Mouse (Mus musculus) heart, embryonic 11.5 days (tissue): ENCODE results near the gene Mpped2. TPM values are rescaled to one million over a fixed set of nuclear protein-coding genes. Genes with fewer than 3 reads are reported as not detected.

ENCODE experiments used
- ATAC-seq: fragments of 200-750 bp; cut with Nextera tagmentation; replicated peaks from 2 replicates; pipeline ENCODE4 v1.8.0; 2017; ENCODE audit warnings: moderate library complexity; ENCODE audit not compliant: insufficient number of reproducible peaks, low FRiP score, low TSS enrichment
- H3K27ac ChIP-seq: fragments of 300-500 bp; sonication (generic); 2 replicates; pipeline ENCODE4 v1.5.1; 2014; ENCODE audit warnings: mild to moderate bottlenecking, low read depth, low read length
- H3K27me3 ChIP-seq: fragments of 300-500 bp; sonication (generic); 2 replicates; pipeline ENCODE4 v1.6.1; 2014; ENCODE audit warnings: mild to moderate bottlenecking, low read length, mixed read lengths; ENCODE audit not compliant: control insufficient read depth, insufficient read depth
- H3K36me3 ChIP-seq: fragments of 300-500 bp; sonication (generic); 2 replicates; pipeline ENCODE4 v1.6.1; 2014; ENCODE audit warnings: mild to moderate bottlenecking, low read length, moderate library complexity, mixed read lengths; ENCODE audit not compliant: control insufficient read depth, insufficient read depth
- H3K4me1 ChIP-seq: fragments of 300-500 bp; sonication (generic); 2 replicates; pipeline ENCODE4 v1.6.1; 2014; ENCODE audit warnings: low read length; ENCODE audit not compliant: control insufficient read depth, insufficient read depth
- H3K4me2 ChIP-seq: fragments of 300-500 bp; sonication (generic); 2 replicates; pipeline ENCODE4 v1.6.1; 2014; ENCODE audit warnings: mild to moderate bottlenecking, moderate library complexity
- H3K4me3 ChIP-seq: fragments of 300-500 bp; sonication (generic); 2 replicates; pipeline ENCODE4 v1.5.1; 2014; ENCODE audit warnings: low read depth, low read length
- H3K9ac ChIP-seq: fragments of 300-500 bp; sonication (generic); 2 replicates; pipeline ENCODE4 v1.6.1; 2014; ENCODE audit warnings: mild to moderate bottlenecking, low read depth, low read length, moderate library complexity
- H3K9me3 ChIP-seq: fragments of 300-500 bp; sonication (generic); replicated peaks from 2 replicates; pipeline ENCODE4 v1.6.1; 2016; ENCODE audit warnings: low read length; ENCODE audit not compliant: control insufficient read depth
- WGBS: fragments of 180-500 bp; shearing (Covaris S2); extraction: QIAGEN DNeasy Blood & Tissue Kit; methylation state at CpG from one replicate; pipeline ENCODE4 v1.1.7; 2014; ENCODE audit not compliant: insufficient replicate concordance; 5-methylcytosine and 5-hydroxymethylcytosine counted together
- polyA plus RNA-seq: library from polyadenylated mRNA; unstranded; fragments of >200 nt; fragmentation: Nextera tagmentation; extraction: Ambion mirVana; gene quantifications from 2 replicates; pipeline ENCODE4 v1.2.1, GENCODE M21; 2014

The Mpped2 gene
- polyA plus RNA-seq, 1 experiment from 2014 or later, result 126 TPM

DNA sequence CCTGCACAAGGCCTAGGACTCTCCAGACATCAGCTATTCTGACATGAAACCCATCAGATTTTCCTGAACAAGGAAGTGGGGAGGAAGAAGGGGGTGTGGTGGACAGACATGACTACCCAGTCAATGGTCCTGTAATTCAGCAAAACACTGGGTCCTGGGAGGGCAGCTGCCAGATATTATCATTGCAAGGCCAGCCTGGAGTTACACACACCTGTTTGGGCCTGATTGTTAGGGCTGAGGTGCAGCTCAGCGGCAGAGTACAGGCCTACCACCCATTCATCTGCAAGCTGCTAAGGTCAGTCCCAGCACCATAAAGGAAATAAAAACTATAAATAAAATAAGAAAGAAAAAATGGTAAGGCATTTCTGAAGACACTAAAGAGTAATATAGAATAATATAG, 52.3 kb downstream of the Mpped2 start:
- H3K36me3 ChIP-seq, result no peaks in the 10 kb centered on the region
- no peak overlapping the region for H3K4me3 ChIP-seq
- H3K4me1 ChIP-seq, result peaks cover 7% of the 10 kb centered on the region
- H3K4me2 ChIP-seq, result no peak overlapping the region
- 85% methylated on average over 1 of the region's 1 CpGs for WGBS
- H3K9ac ChIP-seq, result no peak overlapping the region
- ATAC-seq, result no peak
- H3K9me3 ChIP-seq, result no peaks in the 10 kb centered on the region
- H3K27ac ChIP-seq, result no peak overlapping the region
- H3K27me3 ChIP-seq, result no peaks in the 10 kb centered on the region

DNA sequence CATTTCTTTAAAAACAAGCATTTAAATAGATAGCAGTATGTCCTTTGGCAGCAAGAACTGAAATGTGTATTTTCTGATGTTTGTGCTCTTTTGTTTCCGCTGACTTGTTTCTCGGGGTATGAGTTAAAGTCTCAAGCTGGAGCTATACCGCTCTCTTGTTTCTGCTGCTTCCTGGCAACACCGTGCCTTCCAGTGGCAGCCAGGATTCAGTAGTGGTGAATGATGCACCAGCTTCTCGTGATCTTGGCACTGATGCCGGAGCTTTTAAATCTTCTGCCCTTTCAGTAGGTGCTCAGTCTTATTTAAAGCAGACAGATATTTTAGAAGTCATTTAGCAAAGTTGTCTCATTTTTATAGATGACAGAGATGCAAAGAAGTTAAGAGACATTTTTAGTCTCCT, 53.1 kb downstream of the Mpped2 start:
- H3K4me2 ChIP-seq, result no peak overlapping the region
- H3K27ac ChIP-seq, result no peak overlapping the region
- ATAC-seq, result no peak
- H3K9ac ChIP-seq, result no peak overlapping the region
- H3K27me3 ChIP-seq, result no peaks in the 10 kb centered on the region
- H3K4me1 ChIP-seq, result peaks cover 7% of the 10 kb centered on the region
- no peak overlapping the region for H3K4me3 ChIP-seq
- no peaks in the 10 kb centered on the region for H3K9me3 ChIP-seq
- H3K36me3 ChIP-seq, result no peaks in the 10 kb centered on the region
- 76% methylated on average over 6 of the region's 6 CpGs for WGBS

DNA sequence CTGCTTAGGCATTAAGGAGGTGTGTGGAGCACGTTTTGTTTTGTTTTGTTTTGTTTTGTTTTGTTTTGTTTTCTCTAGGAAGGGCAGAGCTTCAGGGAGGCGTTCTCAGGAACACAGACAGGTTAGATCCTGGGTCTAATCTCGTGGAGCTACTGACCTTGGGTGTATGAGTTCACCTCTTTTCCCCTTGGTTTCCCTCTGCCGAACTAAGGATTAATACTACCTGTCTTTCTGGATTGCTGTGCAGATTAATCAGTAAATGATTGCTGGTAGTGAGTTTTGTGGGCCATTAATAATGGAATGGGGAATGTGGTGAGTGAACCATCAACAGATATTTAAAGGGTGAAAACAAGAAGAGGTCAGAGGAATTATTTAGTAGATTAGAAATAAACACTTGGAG, 53.8 kb downstream of the Mpped2 start:
- no peak for ATAC-seq
- no peaks in the 10 kb centered on the region for H3K27me3 ChIP-seq
- H3K4me2 ChIP-seq, result no peak overlapping the region
- no peaks in the 10 kb centered on the region for H3K9me3 ChIP-seq
- no peaks in the 10 kb centered on the region for H3K36me3 ChIP-seq
- no peak overlapping the region for H3K27ac ChIP-seq
- H3K4me1 ChIP-seq, result peaks cover 7% of the 10 kb centered on the region
- no peak overlapping the region for H3K9ac ChIP-seq
- WGBS, result 56% methylated on average over 4 of the region's 4 CpGs
- no peak overlapping the region for H3K4me3 ChIP-seq

DNA sequence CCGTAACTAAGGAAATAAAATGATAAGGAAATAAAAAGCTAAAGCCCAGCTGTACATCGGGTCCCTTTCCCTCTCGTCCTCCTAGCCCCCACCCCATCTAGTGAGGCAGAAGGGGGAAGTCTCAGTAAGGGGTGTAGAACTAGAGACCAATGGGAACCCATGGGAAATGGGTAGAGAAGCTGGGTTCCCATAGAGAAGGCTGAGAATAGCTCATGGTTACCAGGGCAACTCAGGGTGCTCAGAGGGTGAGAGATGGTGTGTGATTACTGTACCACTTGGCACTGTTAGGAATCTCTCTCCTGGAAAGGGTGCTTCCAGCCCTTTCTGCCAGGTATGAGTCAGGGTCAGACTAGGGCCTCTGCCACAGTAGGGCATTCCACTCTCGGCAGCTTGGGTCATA, 54.3 kb downstream of the Mpped2 start:
- 87% methylated on average over 4 of the region's 4 CpGs for WGBS
- H3K4me1 ChIP-seq, result peaks cover 7% of the 10 kb centered on the region

DNA sequence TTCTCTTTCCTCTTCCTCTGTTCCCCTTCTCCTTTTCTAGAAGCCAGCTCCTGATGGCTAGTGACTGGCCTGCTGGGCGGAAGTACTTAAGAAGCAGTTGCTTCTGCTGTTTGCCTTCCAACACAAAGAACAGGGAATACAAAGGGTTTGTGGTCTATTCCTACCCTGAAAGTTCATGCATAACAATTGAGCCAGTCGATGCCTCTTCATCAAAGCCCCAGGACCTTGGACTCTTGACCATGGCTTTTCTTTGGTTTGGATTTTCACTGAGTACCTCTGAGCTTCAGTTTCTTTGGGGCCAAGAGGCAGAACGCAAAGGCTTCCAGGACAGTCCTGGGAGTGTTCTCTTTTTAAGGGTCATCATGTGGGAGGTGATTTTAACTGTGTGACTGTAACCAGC, 57.8 kb downstream of the Mpped2 start:
- H3K4me1 ChIP-seq, result peaks cover 12% of the 10 kb centered on the region
- no peaks in the 10 kb centered on the region for H3K9me3 ChIP-seq
- WGBS, result 73% methylated on average over 3 of the region's 3 CpGs
- no peak overlapping the region for H3K27ac ChIP-seq
- H3K4me3 ChIP-seq, result no peak overlapping the region
- no peaks in the 10 kb centered on the region for H3K27me3 ChIP-seq
- ATAC-seq, result no peak
- H3K4me2 ChIP-seq, result no peak overlapping the region
- no peak overlapping the region for H3K9ac ChIP-seq
- H3K36me3 ChIP-seq, result no peaks in the 10 kb centered on the region

More for the DNA sequence above, 54.3 kb downstream of the Mpped2 start:
- Histone ChIP-seq H3K4me3 (no peak overlapping the region), H3K4me2 (no peak overlapping the region), H3K27ac (no peak overlapping the region), H3K9me3 (no peaks in the 10 kb centered on the region), H3K36me3 (no peaks in the 10 kb centered on the region), H3K9ac (no peak overlapping the region), H3K27me3 (no peaks in the 10 kb centered on the region)
- ATAC-seq, result no peak

DNA sequence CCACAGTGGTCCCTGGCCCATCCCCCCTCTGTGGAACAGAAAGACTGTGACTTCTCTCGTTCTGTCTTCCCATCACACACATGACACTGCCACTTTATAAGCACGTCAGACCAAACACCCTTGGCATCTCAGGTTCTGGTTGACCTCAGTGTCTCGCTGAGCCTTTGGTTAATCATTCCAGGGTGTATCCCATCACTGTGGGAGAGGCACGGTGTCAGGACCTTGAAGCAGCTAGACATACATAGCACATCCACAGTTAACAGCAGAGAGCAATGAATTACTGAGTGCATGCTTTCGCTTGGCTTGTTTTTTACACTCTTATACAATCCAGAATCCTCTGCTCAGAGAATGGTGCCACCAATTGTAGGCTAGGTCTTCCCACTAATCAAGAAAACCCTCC, 60.6 kb downstream of the Mpped2 start:
- no peak overlapping the region for H3K9ac ChIP-seq
- H3K4me3 ChIP-seq, result no peak overlapping the region
- no peak for ATAC-seq
- WGBS, result 62% methylated on average over 5 of the region's 5 CpGs
- H3K27ac ChIP-seq, result no peak overlapping the region
- peaks cover 4% of the 10 kb centered on the region; the same call in 1 of the 2 replicates for H3K4me1 ChIP-seq
- H3K9me3 ChIP-seq, result no peaks in the 10 kb centered on the region
- no peaks in the 10 kb centered on the region for H3K36me3 ChIP-seq
- H3K27me3 ChIP-seq, result no peaks in the 10 kb centered on the region
- H3K4me2 ChIP-seq, result no peak overlapping the region

DNA sequence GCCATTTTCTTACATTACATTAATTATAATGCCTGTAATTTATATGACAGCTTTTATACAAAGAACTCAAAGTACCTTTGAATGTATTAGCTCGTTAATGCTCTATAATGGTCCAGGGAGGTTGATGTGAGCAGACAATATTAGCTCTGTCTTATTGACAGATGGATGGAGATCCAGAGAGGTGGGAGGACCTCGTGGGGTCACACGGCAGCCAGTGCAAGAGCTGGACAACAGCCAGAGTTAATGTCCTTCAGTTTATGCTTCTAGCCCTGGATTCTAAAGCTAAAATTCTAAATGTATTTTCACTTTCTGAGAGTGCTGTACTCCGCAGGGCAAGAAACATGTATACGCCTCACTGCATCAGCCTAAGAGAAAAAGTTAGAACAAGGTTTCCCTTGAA, 61.6 kb downstream of the Mpped2 start:
- Histone ChIP-seq H3K4me3 (no peak overlapping the region), H3K4me1 (peaks cover 4% of the 10 kb centered on the region; the same call in 1 of the 2 replicates), H3K36me3 (no peaks in the 10 kb centered on the region), H3K9me3 (no peaks in the 10 kb centered on the region), H3K4me2 (no peak overlapping the region), H3K27ac (no peak overlapping the region), H3K9ac (no peak overlapping the region), H3K27me3 (no peaks in the 10 kb centered on the region)
- 76% methylated on average over 5 of the region's 5 CpGs for WGBS
- no peak for ATAC-seq

DNA sequence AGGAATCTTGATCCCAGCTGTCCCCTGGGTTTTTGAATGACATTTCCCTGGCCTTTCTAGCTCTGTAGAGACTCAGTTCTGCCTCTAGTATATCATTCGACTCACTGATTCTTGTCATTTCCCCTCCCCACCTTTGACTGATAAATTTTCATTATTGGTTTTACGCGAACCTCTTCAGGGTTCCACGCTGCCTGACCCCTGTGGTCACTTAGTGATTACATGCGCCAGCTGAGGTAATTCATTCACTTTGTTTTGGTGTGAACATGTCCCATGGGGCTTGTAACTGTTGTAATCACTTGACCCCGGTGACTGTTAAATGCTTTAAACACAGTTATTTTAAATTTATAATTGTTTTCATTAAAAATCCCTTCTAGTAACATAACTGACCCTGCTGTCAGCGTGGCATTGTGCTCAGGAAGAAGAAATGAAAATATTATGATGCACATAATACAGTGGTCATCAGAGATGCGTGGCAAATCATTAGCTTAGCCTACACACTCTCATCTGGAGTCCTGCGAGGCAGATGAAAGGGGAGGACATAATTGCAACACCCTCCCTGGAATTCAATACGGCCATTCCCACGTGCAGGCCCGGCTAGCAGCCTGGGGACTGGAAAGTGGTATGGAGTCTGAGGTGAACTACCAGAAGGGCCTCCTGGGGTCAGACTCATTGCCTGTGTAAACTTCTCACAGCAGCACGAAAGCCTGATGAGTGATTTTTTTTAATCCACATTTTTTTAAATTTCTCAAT, 63.5 kb downstream of the Mpped2 start:
- Histone ChIP-seq H3K9me3 (no peaks in the 10 kb centered on the region), H3K27me3 (no peaks in the 10 kb centered on the region), H3K4me3 (no peak overlapping the region), H3K4me2 (no peak overlapping the region), H3K4me1 (peaks cover 4% of the 10 kb centered on the region; the same call in 1 of the 2 replicates), H3K27ac (no peak overlapping the region), H3K36me3 (no peaks in the 10 kb centered on the region), H3K9ac (no peak overlapping the region)
- ATAC-seq, result no peak
- WGBS, result 65% methylated on average over 13 of the region's 13 CpGs

DNA sequence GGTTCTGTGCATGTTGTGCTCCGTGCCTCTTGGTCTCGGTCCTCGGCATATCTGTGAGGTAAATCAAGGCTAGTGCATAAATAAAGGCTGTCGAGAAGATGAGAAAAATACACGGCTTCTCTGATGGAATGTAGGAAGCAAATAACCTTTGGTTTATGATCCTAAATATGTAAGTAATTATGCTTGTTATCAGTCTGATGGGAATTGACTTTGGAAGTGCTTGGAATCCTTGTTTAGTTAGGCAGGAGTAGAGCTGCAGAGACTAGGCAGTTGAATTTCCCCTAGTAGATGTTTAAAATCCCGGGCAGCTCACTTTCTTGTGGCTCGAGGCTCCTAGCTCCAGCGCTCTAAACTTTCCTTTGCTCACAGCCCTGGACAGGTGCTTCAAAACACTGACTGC, 69.9 kb downstream of the Mpped2 start:
- Histone ChIP-seq H3K9me3 (no peaks in the 10 kb centered on the region), H3K4me2 (no peak overlapping the region), H3K4me1 (0 out of 2 replicates have a peak, but pooled peaks cover 2% of the 10 kb centered on the region), H3K36me3 (no peaks in the 10 kb centered on the region; the same call in 1 of the 2 replicates), H3K9ac (no peak overlapping the region), H3K4me3 (no peak overlapping the region), H3K27ac (no peak overlapping the region), H3K27me3 (no peaks in the 10 kb centered on the region)
- WGBS, result 75% methylated on average over 8 of the region's 8 CpGs
- ATAC-seq, result no peak
